In the genomic region with DNA sequence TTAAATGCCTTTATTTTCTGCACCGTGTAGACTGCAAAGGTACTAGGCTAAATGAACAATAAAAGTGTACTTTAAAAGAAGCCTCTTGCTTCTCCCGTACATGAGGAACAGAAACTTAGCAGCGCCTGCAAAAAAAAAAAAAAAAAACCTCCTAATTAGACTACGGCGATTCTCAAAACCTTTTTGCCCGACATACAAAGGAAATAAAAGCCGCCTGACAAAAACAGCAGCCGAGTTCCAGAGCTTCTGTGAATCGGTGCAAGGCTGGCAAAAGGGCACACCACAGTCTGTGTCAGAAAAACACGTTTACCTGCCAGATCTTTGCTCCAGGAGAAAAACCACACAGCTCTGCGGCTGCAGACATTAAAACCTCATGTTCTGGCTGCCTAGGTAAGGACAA, we compare ENCODE assay signal across 9 mouse cellular contexts. TPM values are rescaled to one million over a fixed set of nuclear protein-coding genes. Genes with fewer than 3 reads are reported as not detected.
DNase-seq lines count a peak whose midpoint lies in the region; ATAC-seq and TF ChIP-seq lines count a peak whose summit lies in the region.
"Had no signal": no experiment of that assay in that cellular context is flagged by ENCODE, and none has a peak within 500 bp of the region (broad histone marks: within the 10 kb centered on the region; RNA-seq: fewer than 3 reads in every experiment).

No protein-coding gene starts in this region.

- no peaks in the 10 kb centered on the region for H3K36me3 ChIP-seq in kidney, postnatal 0 days (ENCODE audit: insufficient read depth, low read length)
- H3K36me3 ChIP-seq in limb, embryonic 11.5 days (ENCODE audit: control insufficient read depth, insufficient read depth, low read length) = no peaks in the 10 kb centered on the region

- no peak for DNase-seq in kidney, postnatal 0 days (ENCODE audit: low spot score)
- no peak for DNase-seq in kidney, postnatal 14 days
- DNase-seq in limb, embryonic 11.5 days (ENCODE audit: low spot score) = peak; percentile 55
- peak; percentile 28 for DNase-seq in retina, postnatal 1 day
- DNase-seq in urinary bladder, adult 2 months (ENCODE audit: low spot score) = no peak
- no peak for DNase-seq in frontal cortex, postnatal 25 days (ENCODE audit: low spot score in 2 of 2)
- DNase-seq in layer of hippocampus, adult 11-12 months (ENCODE audit: low spot score) = no peak
- DNase-seq: layer of hippocampus, postnatal 36 days had no signal

- H3K4me3 ChIP-seq in kidney, postnatal 0 days (replicated peaks; ENCODE audit: low read depth, low read length) = 0 out of 2 replicates have a peak overlapping the region, but pooled peaks have one; percentile 11
- H3K4me3 ChIP-seq in embryonic fibroblast, embryonic 13.5 days (ENCODE audit: insufficient read depth, low read length) = peak overlapping the region; percentile 67
- H3K4me3 ChIP-seq in limb, embryonic 11.5 days (ENCODE audit: low read depth, low read length) = peak overlapping the region; percentile 83

- peaks cover 63% of the 10 kb centered on the region for H3K27me3 ChIP-seq in kidney, postnatal 0 days (ENCODE audit: insufficient read depth, low read length)
- H3K27me3 ChIP-seq in limb, embryonic 11.5 days (ENCODE audit: control insufficient read depth, insufficient read depth, low read length) = peaks cover 25% of the 10 kb centered on the region

- no peak overlapping the region for H3K9ac ChIP-seq in kidney, postnatal 0 days (ENCODE audit: low read depth, low read length)
- peak overlapping the region; percentile 81 for H3K9ac ChIP-seq in limb, embryonic 11.5 days (ENCODE audit: low read length)

- peaks cover 26% of the 10 kb centered on the region for H3K4me1 ChIP-seq in kidney, postnatal 0 days (replicated peaks; ENCODE audit: insufficient read depth, low read length)
- H3K4me1 ChIP-seq in embryonic fibroblast, embryonic 13.5 days (ENCODE audit: control insufficient read depth, insufficient read depth, low read length) = peaks cover 2% of the 10 kb centered on the region
- peaks cover 43% of the 10 kb centered on the region for H3K4me1 ChIP-seq in limb, embryonic 11.5 days (ENCODE audit: control insufficient read depth, insufficient read depth, low read length)

- ATAC-seq in kidney, postnatal 0 days (replicated peaks; ENCODE audit: low FRiP score, low read depth) = no peak
- no peak for ATAC-seq in limb, embryonic 11.5 days (ENCODE audit: insufficient number of reproducible peaks, low FRiP score, low TSS enrichment, low read depth)

- H3K4me2 ChIP-seq in kidney, postnatal 0 days (ENCODE audit: low read length) = peak overlapping the region; percentile 58
- peak overlapping the region; percentile 95 for H3K4me2 ChIP-seq in limb, embryonic 11.5 days (ENCODE audit: low read depth, severe bottlenecking)

- no peak overlapping the region for H3K27ac ChIP-seq in kidney, postnatal 0 days
- no peak overlapping the region for H3K27ac ChIP-seq in embryonic fibroblast, embryonic 13.5 days (ENCODE audit: insufficient read depth, low read length)
- H3K27ac ChIP-seq in limb, embryonic 11.5 days (replicated peaks; ENCODE audit: low read depth, low read length) = peak overlapping the region; percentile 60; the same call in 1 of the 2 replicates

- WGBS in kidney, postnatal 0 days = 9% methylated on average over 11 of the region's 11 CpGs
- 1% methylated on average over 11 of the region's 11 CpGs for WGBS in limb, embryonic 11.5 days

- TF ChIP-seq POLR2A in embryonic fibroblast, embryonic 13.5 days (IDR thresholded peaks at IDR 0.05; ENCODE audit: low read depth, low read length) = no peak

- no peak for TF ChIP-seq CTCF in kidney, postnatal 0 days (IDR thresholded peaks at IDR 0.05; ENCODE audit: low read depth)
- TF ChIP-seq CTCF in embryonic fibroblast, embryonic 13.5 days (IDR thresholded peaks at IDR 0.05; ENCODE audit: borderline replicate concordance, insufficient read depth, low read length) = no peak

- H3K9me3 ChIP-seq in kidney, postnatal 0 days (replicated peaks; ENCODE audit: low read length) = no peaks in the 10 kb centered on the region
- H3K9me3 ChIP-seq in limb, embryonic 11.5 days (ENCODE audit: control insufficient read depth, low read length) = no peaks in the 10 kb centered on the region

RNA-seq across cellular contexts. Expression of a gene that starts 3.4 kb away (rescaled TPM):
- 0.22 and 0.30 TPM in 2 replicates for polyA plus RNA-seq in kidney, postnatal 0 days (2015; fragmentation: Nextera tagmentation; extraction: Ambion mirVana)
- polyA plus RNA-seq in embryonic fibroblast, embryonic 13.5 days (2011; ENCODE audit: insufficient read length, low read depth, missing spikeins) = 12.9 and 17.0 TPM in 2 replicates
- 9.8 and 10.3 TPM in 2 replicates for polyA plus RNA-seq in limb, embryonic 11.5 days (2014; fragmentation: Nextera tagmentation; extraction: Ambion mirVana)
- 1.1 and 1.2 TPM in 2 replicates for polyA plus RNA-seq in urinary bladder, adult 2 months (2012; rRNA removed)

Comparison
In these comparisons a context has a peak if more than half of its experiments do, and no peak if none do; other contexts are left out.
1. DNase-seq: peak in limb, embryonic 11.5 days (single experiment) and retina, postnatal 1 day (single experiment); none in kidney, postnatal 0 days (single experiment), kidney, postnatal 14 days (single experiment), urinary bladder, adult 2 months (single experiment), frontal cortex, postnatal 25 days (0 of 2) and layer of hippocampus, adult 11-12 months (single experiment).
2. H3K4me3 ChIP-seq: peak in every context shown above with its lines; median percentile 83 in limb, embryonic 11.5 days; 67 in embryonic fibroblast, embryonic 13.5 days; 11 in kidney, postnatal 0 days.